Mouse (Mus musculus): ENCODE measurements at regions not wholly inside any gene's neighbourhood (a gene's known extent, or its start where the extent isn't known, plus 50 kb on each side); places are given as distances from the start of the nearest gene placed in this dataset.
A peak's percentile ranks its signal among the peaks of the same experiment; 100 is the strongest.

GRCm38 (mm10) chr3:121872685-121873084, 57.6 kb upstream of the Abcd3 start:
- no peak overlapping the region for H3K4me3 ChIP-seq (ENCODE audit: insufficient read depth in 1 of 2, low read depth in 2 of 2, low read length in 2 of 2)
- no peak for TF ChIP-seq EP300 (IDR thresholded peaks at IDR 0.05; ENCODE audit: low read depth)
- TF ChIP-seq CTCF (IDR thresholded peaks at IDR 0.05; ENCODE audit: low read depth): no peak
- no peak overlapping the region for H3K27ac ChIP-seq
- no peaks in the 10 kb centered on the region for H3K27me3 ChIP-seq (ENCODE audit: control insufficient read depth, insufficient read depth, low read length)
- H3K4me2 ChIP-seq (ENCODE audit: low read depth): no peak overlapping the region
- H3K9ac ChIP-seq (replicated peaks): no peak overlapping the region
- DNase-seq (ENCODE audit: low read depth in 3 of 3, low spot score in 3 of 3) (no peak), ATAC-seq (ENCODE audit: insufficient read depth) (no peak)
- H3K36me3 ChIP-seq (replicated peaks; ENCODE audit: control insufficient read depth, insufficient read depth, low read depth): no peaks in the 10 kb centered on the region
- peaks cover 0 to 7% of the 10 kb centered on the region in 2 experiments; a peak in 1 of 4 replicates for H3K4me1 ChIP-seq (replicated peaks; ENCODE audit: control insufficient read depth in 2 of 2, insufficient read depth in 2 of 2, low read length in 1 of 2)
- 55% methylated on average over 3 of the region's 3 CpGs for WGBS (ENCODE audit: insufficient replicate concordance)
- H3K9me3 ChIP-seq (ENCODE audit: control insufficient read depth, low read length): no peaks in the 10 kb centered on the region

GRCm38 (mm10) chr3:121871795-121872194, 56.7 kb upstream of the Abcd3 start:
- no peak overlapping the region for H3K4me2 ChIP-seq (ENCODE audit: low read depth)
- H3K9ac ChIP-seq (replicated peaks): no peak overlapping the region
- ATAC-seq (ENCODE audit: insufficient read depth): no peak
- no peaks in the 10 kb centered on the region for H3K27me3 ChIP-seq (ENCODE audit: control insufficient read depth, insufficient read depth, low read length)
- H3K27ac ChIP-seq: no peak overlapping the region
- H3K4me1 ChIP-seq (replicated peaks; ENCODE audit: control insufficient read depth in 2 of 2, insufficient read depth in 2 of 2, low read length in 1 of 2): peaks cover 0 to 7% of the 10 kb centered on the region in 2 experiments; a peak in 1 of 4 replicates
- 61% methylated on average over 4 of the region's 4 CpGs for WGBS (ENCODE audit: insufficient replicate concordance)
- H3K36me3 ChIP-seq (replicated peaks; ENCODE audit: control insufficient read depth, insufficient read depth, low read depth): no peaks in the 10 kb centered on the region
- no peak for DNase-seq (ENCODE audit: low read depth in 3 of 3, low spot score in 3 of 3)
- TF ChIP-seq CTCF (IDR thresholded peaks at IDR 0.05; ENCODE audit: low read depth) (no peak), EP300 (IDR thresholded peaks at IDR 0.05; ENCODE audit: low read depth) (no peak)
- no peak overlapping the region for H3K4me3 ChIP-seq (ENCODE audit: insufficient read depth in 1 of 2, low read depth in 2 of 2, low read length in 2 of 2)
- H3K9me3 ChIP-seq (ENCODE audit: control insufficient read depth, low read length): no peaks in the 10 kb centered on the region

GRCm38 (mm10) chr3:121870726-121871125, 55.6 kb upstream of the Abcd3 start:
- no peak for TF ChIP-seq EP300 (IDR thresholded peaks at IDR 0.05; ENCODE audit: low read depth)
- no peak for TF ChIP-seq CTCF (IDR thresholded peaks at IDR 0.05; ENCODE audit: low read depth)
- no peaks in the 10 kb centered on the region for H3K27me3 ChIP-seq (ENCODE audit: control insufficient read depth, insufficient read depth, low read length)
- no peaks in the 10 kb centered on the region for H3K9me3 ChIP-seq (ENCODE audit: control insufficient read depth, low read length)
- H3K4me1 ChIP-seq (replicated peaks; ENCODE audit: control insufficient read depth in 2 of 2, insufficient read depth in 2 of 2, low read length in 1 of 2): peaks cover 0 to 7% of the 10 kb centered on the region in 2 experiments; a peak in 1 of 4 replicates
- no peak overlapping the region for H3K4me3 ChIP-seq (ENCODE audit: insufficient read depth in 1 of 2, low read depth in 2 of 2, low read length in 2 of 2)
- H3K9ac ChIP-seq (replicated peaks): no peak overlapping the region
- no peaks in the 10 kb centered on the region for H3K36me3 ChIP-seq (replicated peaks; ENCODE audit: control insufficient read depth, insufficient read depth, low read depth)
- no peak overlapping the region for H3K4me2 ChIP-seq (ENCODE audit: low read depth)
- ATAC-seq (ENCODE audit: insufficient read depth) (no peak), DNase-seq (ENCODE audit: low read depth in 3 of 3, low spot score in 3 of 3) (no peak)
- 51% methylated on average over 6 of the region's 6 CpGs for WGBS (ENCODE audit: insufficient replicate concordance)
- H3K27ac ChIP-seq: no peak overlapping the region

- no peaks in the 10 kb centered on the region for H3K9me3 ChIP-seq (ENCODE audit: control insufficient read depth, low read length)
- WGBS (ENCODE audit: insufficient replicate concordance): 40% methylated on average over 4 of the region's 4 CpGs
- no peaks in the 10 kb centered on the region for H3K36me3 ChIP-seq (replicated peaks; ENCODE audit: control insufficient read depth, insufficient read depth, low read depth)
- DNase-seq (ENCODE audit: low read depth in 3 of 3, low spot score in 3 of 3) (no peak), ATAC-seq (ENCODE audit: insufficient read depth) (no peak)
- no peak overlapping the region for H3K4me3 ChIP-seq (ENCODE audit: insufficient read depth in 1 of 2, low read depth in 2 of 2, low read length in 2 of 2)
- TF ChIP-seq EP300 (IDR thresholded peaks at IDR 0.05; ENCODE audit: low read depth): no peak
- no peak for TF ChIP-seq CTCF (IDR thresholded peaks at IDR 0.05; ENCODE audit: low read depth)
- no peak overlapping the region for H3K9ac ChIP-seq (replicated peaks)
- H3K27ac ChIP-seq: no peak overlapping the region
- no peaks in the 10 kb centered on the region for H3K27me3 ChIP-seq (ENCODE audit: control insufficient read depth, insufficient read depth, low read length)
- peaks cover 0 to 9% of the 10 kb centered on the region in 2 experiments; a peak in 1 of 4 replicates for H3K4me1 ChIP-seq (replicated peaks; ENCODE audit: control insufficient read depth in 2 of 2, insufficient read depth in 2 of 2, low read length in 1 of 2)
- H3K4me2 ChIP-seq (ENCODE audit: low read depth): no peak overlapping the region
Observed at GRCm38 (mm10) chr3:121869694-121870093, 54.6 kb upstream of the Abcd3 start.

GRCm38 (mm10) chr3:121867301-121867700, 52.2 kb upstream of the Abcd3 start:
- ATAC-seq (ENCODE audit: insufficient read depth) (peak; percentile 57; the same call in 1 of the 2 replicates), DNase-seq (ENCODE audit: low read depth in 3 of 3, low spot score in 3 of 3) (no peak)
- 55% methylated on average over 5 of the region's 5 CpGs for WGBS (ENCODE audit: insufficient replicate concordance)
- peak; percentile 5; the same call in 1 of the 2 replicates for TF ChIP-seq EP300 (IDR thresholded peaks at IDR 0.05; ENCODE audit: low read depth)
- no peak for TF ChIP-seq CTCF (IDR thresholded peaks at IDR 0.05; ENCODE audit: low read depth)
- Histone ChIP-seq H3K27me3 (ENCODE audit: control insufficient read depth, insufficient read depth, low read length) (no peaks in the 10 kb centered on the region), H3K27ac (no peak overlapping the region), H3K4me1 (replicated peaks; ENCODE audit: control insufficient read depth in 2 of 2, insufficient read depth in 2 of 2, low read length in 1 of 2) (0 out of 4 replicates have a peak, but pooled peaks cover 0 to 5% of the 10 kb centered on the region in 2 experiments), H3K9ac (replicated peaks) (no peak overlapping the region), H3K9me3 (ENCODE audit: control insufficient read depth, low read length) (no peaks in the 10 kb centered on the region), H3K4me2 (ENCODE audit: low read depth) (no peak overlapping the region), H3K36me3 (replicated peaks; ENCODE audit: control insufficient read depth, insufficient read depth, low read depth) (no peaks in the 10 kb centered on the region), H3K4me3 (ENCODE audit: insufficient read depth in 1 of 2, low read depth in 2 of 2, low read length in 2 of 2) (no peak overlapping the region)

All from liver, embryonic 14.5 days (tissue).